Mouse (Mus musculus): ENCODE results near the gene Nudt9. TPM values are rescaled to one million over a fixed set of nuclear protein-coding genes. Genes with fewer than 3 reads are reported as not detected.
"Not testable (repeated sequence)": the region's sequence is repeated elsewhere in the genome, so short reads cannot be mapped to it uniquely, and the experiment has no call there.

The Nudt9 gene
- polyA plus RNA-seq, 1 experiment, result 60.6 TPM

DNA sequence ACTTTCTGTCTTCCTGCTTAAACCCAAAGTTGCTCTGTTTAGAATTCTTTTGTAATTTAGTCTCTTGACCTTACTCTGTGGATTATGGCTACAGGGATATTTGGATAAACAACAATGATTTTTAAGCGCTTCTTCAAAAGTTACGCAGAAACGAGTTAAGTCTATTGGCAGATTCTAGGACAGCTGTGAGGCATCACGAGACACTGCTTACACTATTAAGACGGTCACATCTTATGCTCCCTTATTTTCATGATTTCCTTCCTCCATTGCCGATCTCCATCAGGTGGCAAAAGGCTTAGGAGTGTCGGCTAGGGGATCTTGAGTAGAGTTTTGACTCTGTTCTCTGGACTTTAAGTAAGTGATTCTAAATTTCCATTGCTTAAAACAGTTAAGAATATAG, 35.8 kb upstream of the Nudt9 start:
- H3K27ac ChIP-seq (ENCODE audit: insufficient read depth, low read depth, low read length), result no peak overlapping the region
- H3K4me3 ChIP-seq (ENCODE audit: insufficient read depth, low read length), result no peak overlapping the region
- no peaks in the 10 kb centered on the region for H3K4me1 ChIP-seq (ENCODE audit: control insufficient read depth, insufficient read depth, low read length)
- TF ChIP-seq POLR2A (IDR thresholded peaks at IDR 0.05; ENCODE audit: borderline replicate concordance, low read depth, low read length) (no peak), CTCF (IDR thresholded peaks at IDR 0.05; ENCODE audit: low read depth, low read length) (no peak)

DNA sequence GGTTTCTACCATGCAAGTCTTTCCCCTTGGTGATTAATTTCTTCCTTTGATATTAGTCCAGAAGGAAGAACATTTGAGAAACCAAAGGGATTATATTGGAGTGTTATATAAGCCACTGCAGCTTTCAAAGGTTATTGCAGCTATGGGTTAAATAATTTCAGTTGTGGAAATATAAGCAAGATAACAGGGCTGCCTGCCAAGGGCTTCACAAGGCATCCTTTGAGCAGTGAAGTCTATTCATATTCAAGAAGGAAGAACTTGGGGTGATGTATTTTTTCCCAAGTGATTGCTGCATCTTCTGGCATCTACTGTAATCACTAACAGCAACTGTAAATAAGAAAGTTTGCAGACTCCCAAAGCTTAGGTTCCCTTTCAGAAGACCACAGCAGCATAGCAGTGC, 34.7 kb upstream of the Nudt9 start:
- no peak overlapping the region for H3K27ac ChIP-seq (ENCODE audit: insufficient read depth, low read depth, low read length)
- TF ChIP-seq CTCF (IDR thresholded peaks at IDR 0.05; ENCODE audit: low read depth, low read length) (no peak), POLR2A (IDR thresholded peaks at IDR 0.05; ENCODE audit: borderline replicate concordance, low read depth, low read length) (no peak)
- H3K4me3 ChIP-seq (ENCODE audit: insufficient read depth, low read length), result no peak overlapping the region
- peaks cover 2% of the 10 kb centered on the region; the same call in 1 of the 2 replicates for H3K4me1 ChIP-seq (ENCODE audit: control insufficient read depth, insufficient read depth, low read length)

DNA sequence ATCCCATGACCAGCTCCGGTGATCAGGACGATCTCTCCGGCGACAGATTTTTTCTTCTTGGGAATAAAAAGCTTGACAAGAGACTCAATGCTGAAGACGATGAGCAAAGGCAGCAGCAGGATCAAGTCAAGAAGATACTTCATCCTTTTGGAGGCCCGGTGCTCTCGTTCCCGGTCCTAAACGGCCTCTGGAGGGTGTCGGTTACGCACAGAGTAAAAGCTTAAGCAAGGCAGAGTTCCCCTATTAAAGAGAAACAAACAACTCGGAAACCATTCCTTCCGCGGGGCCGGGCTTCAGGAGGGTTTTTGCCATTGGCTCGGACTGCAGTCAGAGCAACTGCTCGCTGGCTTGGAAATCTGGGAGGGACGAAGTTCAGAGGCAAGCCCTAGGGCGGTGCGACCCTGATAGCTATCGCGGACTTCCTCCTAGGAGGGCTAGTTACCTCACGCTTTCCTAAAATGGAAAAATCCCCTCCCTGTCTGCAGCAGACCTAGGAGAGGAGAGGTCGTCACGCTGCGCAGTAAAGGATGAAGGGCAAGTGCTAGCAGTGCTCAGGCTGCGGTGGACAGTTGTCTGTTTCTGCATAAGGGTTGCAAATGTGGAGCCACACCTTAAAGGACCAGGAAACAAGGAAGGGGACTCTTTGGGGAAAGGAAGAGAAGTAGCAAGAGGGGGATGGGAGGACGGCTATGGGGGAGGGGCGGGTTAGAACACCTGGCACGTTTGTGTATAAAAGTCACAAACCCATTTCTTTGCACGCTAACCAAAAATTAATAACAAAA, 24.3 kb upstream of the Nudt9 start, which contains the start of gene Hsd17b11:
Gene Hsd17b11, minus strand, starts transcription at position 323 of the 782 bp plus-strand sequence.
- Histone ChIP-seq H3K4me1 (ENCODE audit: control insufficient read depth, insufficient read depth, low read length) (peaks cover 34% of the 10 kb centered on the region), H3K27ac (ENCODE audit: insufficient read depth, low read depth, low read length) (peak within 1 kb of the TSS; percentile 96), H3K4me3 (ENCODE audit: insufficient read depth, low read length) (peak within 1 kb of the TSS; percentile 84)
- TF ChIP-seq POLR2A (IDR thresholded peaks at IDR 0.05; ENCODE audit: borderline replicate concordance, low read depth, low read length), result peak; percentile 69; the same call in 1 of the 2 replicates
- no peak for TF ChIP-seq CTCF (IDR thresholded peaks at IDR 0.05; ENCODE audit: low read depth, low read length)

DNA sequence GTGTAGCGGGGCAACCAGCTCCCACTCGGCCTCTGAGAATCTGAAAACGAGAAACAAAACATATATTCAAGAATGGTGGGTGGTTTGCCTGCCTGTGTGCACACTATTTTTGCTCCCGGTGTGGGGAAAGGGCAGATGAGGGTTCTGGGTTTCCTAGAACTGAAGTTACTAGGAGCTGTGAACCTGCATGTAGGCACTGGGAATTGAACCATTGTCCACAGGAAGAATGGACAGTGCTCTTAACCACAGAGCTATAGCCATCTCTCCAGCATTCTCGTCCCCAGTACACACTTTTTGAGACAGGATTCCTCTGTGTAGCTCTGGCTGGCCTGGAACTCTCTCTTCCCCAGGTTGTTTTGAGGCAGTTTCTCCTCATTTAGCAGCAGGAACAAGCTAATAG, 23.5 kb upstream of the Nudt9 start:
- peak overlapping the region; percentile 96 for H3K27ac ChIP-seq (ENCODE audit: insufficient read depth, low read depth, low read length)

DNA sequence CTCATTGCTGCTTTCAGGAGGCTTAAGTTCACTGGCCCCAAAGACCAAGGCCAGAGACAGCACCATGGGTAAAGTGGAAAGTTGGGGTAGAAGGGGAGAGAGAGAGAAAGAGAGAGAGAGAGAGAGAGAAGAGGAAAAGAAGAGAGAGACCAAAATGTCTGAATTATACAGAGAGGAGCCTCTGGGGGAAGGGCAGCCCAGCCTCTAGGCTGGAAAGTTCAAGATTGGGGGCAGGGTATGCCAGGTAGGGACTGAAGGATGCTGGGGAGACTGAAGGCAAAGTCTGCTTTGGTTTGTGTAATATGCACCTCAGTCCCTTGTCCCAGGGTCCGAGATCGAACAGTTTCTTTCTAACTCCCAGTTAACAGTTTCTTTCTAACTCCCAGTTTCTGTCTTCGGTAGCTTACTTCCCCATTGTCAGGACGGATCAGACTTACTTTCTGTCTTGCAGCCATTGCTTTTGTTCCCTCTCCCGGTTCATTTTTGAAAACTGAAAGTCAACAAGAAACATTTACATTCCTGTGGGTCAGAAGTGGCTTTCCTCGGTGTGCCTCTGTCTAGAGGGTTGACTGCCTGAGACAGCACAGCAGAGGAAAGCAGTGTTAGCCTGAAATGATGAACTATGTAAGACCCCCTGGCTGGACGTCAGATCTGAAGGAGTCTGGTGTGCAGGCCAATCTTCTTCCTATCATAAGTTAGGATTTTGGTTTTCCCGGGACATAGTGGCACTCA, 22.7 kb upstream of the Nudt9 start:
- Histone ChIP-seq H3K4me3 (ENCODE audit: insufficient read depth, low read length) (peak overlapping the region; percentile 43), H3K27ac (ENCODE audit: insufficient read depth, low read depth, low read length) (peak overlapping the region; percentile 79), H3K4me1 (ENCODE audit: control insufficient read depth, insufficient read depth, low read length) (peaks cover 34% of the 10 kb centered on the region)
- no peak for TF ChIP-seq CTCF (IDR thresholded peaks at IDR 0.05; ENCODE audit: low read depth, low read length)
- TF ChIP-seq POLR2A (IDR thresholded peaks at IDR 0.05; ENCODE audit: borderline replicate concordance, low read depth, low read length), result no peak

More for the DNA sequence above, 23.5 kb upstream of the Nudt9 start:
- no peak for TF ChIP-seq CTCF (IDR thresholded peaks at IDR 0.05; ENCODE audit: low read depth, low read length)
- no peak for TF ChIP-seq POLR2A (IDR thresholded peaks at IDR 0.05; ENCODE audit: borderline replicate concordance, low read depth, low read length)
- H3K4me1 ChIP-seq (ENCODE audit: control insufficient read depth, insufficient read depth, low read length), result peaks cover 34% of the 10 kb centered on the region
- H3K4me3 ChIP-seq (ENCODE audit: insufficient read depth, low read length), result peak overlapping the region; percentile 84; the same call in 1 of the 2 replicates

DNA sequence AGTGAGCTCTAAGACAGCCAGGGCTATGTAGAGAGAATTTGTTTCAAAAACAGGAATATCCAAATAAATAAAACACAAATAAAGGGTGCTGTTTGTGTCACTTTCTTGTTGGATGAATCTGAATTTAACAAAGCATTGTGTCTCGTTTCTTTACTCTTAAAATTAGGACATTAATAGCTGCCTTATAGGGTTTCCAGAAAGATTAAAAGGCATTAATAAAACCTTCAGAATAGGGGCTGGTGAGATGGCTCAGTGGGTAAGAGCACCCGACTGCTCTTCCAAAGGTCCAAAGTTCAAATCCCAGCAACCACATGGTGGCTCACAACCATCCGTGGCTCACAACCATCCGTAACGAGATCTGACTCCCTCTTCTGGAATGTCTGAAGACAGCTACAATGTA, 21.9 kb upstream of the Nudt9 start:
- H3K4me1 ChIP-seq (ENCODE audit: control insufficient read depth, insufficient read depth, low read length), result peaks cover 32% of the 10 kb centered on the region

DNA sequence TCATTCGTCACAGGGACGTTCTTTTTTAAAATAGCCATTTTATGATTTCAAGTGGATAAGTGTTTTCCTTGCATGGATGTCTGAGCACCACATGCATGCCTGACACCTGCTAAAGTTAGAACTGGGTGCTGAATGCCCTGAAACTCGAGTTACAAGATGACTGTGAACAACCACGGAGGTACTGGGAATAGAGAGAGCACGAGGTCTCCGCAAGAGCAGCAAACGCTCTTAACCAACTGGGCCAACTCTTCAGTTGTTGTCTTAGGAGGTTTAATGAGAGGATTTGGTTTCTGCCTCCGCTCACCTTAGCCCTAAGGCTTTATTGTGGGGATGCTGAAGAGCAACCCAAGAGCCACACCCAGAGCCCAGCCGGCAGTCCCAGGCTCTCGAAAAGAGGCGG, 21.3 kb upstream of the Nudt9 start:
- no peak overlapping the region for H3K27ac ChIP-seq (ENCODE audit: insufficient read depth, low read depth, low read length)

More for the DNA sequence above, 21.9 kb upstream of the Nudt9 start:
- not testable (repeated sequence) for H3K4me3 ChIP-seq (ENCODE audit: insufficient read depth, low read length)
- peak overlapping the region; percentile 79; the same call in 1 of the 2 replicates for H3K27ac ChIP-seq (ENCODE audit: insufficient read depth, low read depth, low read length)

DNA sequence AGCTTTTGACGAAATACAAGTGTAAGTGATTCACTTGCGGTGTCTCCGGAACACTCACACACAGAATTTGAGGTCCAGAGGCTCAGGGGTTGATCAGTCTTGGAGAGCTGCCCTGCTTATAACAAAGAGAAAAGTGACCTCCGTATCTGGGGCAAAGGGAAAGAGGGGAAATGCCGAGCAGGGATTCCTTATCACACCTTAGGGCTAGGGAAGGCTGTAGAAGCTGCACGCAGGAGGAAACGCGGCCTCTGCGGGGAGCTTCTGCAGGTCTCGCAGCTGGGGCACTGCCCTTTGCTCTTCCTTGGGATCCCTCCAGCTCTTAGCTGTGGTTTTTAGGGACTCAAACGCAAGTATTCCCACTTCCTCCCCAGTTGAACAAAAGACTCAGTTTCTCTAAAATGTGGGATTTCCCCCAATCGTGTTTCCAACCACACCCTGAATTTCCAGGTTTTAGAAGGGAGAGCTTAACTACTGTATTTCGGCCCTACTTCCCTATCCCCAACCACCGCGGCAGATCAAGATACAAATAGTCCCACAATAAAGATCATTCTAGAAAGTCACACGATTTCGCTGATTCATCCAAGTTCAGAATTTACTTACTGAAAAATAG, 20.8 kb upstream of the Nudt9 start:
- H3K4me1 ChIP-seq (ENCODE audit: control insufficient read depth, insufficient read depth, low read length), result peaks cover 26% of the 10 kb centered on the region
- TF ChIP-seq CTCF (IDR thresholded peaks at IDR 0.05; ENCODE audit: low read depth, low read length), result no peak
- TF ChIP-seq POLR2A (IDR thresholded peaks at IDR 0.05; ENCODE audit: borderline replicate concordance, low read depth, low read length), result no peak
- H3K27ac ChIP-seq (ENCODE audit: insufficient read depth, low read depth, low read length), result no peak overlapping the region
- H3K4me3 ChIP-seq (ENCODE audit: insufficient read depth, low read length), result no peak overlapping the region

More for the DNA sequence above, 21.3 kb upstream of the Nudt9 start:
- TF ChIP-seq POLR2A (IDR thresholded peaks at IDR 0.05; ENCODE audit: borderline replicate concordance, low read depth, low read length) (no peak), CTCF (IDR thresholded peaks at IDR 0.05; ENCODE audit: low read depth, low read length) (no peak)
- Histone ChIP-seq H3K4me3 (ENCODE audit: insufficient read depth, low read length) (no peak overlapping the region), H3K4me1 (ENCODE audit: control insufficient read depth, insufficient read depth, low read length) (peaks cover 29% of the 10 kb centered on the region)

DNA sequence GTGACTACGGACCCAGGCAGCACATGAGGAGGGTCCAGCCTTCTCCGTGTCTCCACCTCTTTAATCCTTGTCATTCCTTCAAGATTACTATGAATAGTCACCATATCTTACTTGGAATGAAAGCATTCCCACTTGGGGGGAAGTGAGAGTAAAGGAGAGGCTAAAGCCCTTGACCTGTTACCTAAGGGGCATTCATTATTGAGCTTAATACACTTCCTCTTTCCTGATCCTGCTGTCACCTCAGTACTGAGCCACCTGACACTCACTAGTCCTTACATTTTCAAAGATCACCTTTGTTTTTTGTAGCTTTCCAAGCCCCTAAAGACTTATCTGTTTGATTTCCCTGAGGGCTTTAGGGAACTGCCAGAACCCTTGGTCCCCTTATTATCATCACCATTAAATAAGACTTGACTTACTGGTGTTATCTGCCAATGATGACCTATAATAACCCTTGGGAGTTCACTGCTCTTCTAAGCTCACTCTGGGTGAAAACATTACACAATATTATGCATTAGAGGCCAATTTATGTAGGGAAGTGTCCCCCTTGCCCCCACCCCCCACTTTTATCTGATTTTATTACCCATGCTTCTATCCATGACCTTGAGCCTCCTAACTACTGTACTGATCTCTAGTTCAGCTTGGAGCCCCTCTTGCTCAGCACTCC, 13.5 kb upstream of the Nudt9 start:
- Histone ChIP-seq H3K4me1 (ENCODE audit: control insufficient read depth, insufficient read depth, low read length) (peaks cover 5% of the 10 kb centered on the region), H3K27ac (ENCODE audit: insufficient read depth, low read depth, low read length) (no peak overlapping the region)
- no peak for TF ChIP-seq POLR2A (IDR thresholded peaks at IDR 0.05; ENCODE audit: borderline replicate concordance, low read depth, low read length)
- no peak for TF ChIP-seq CTCF (IDR thresholded peaks at IDR 0.05; ENCODE audit: low read depth, low read length)

More for the DNA sequence above, 13.5 kb upstream of the Nudt9 start:
- no peak overlapping the region for H3K4me3 ChIP-seq (ENCODE audit: insufficient read depth, low read length)
